Mouse (Mus musculus): ENCODE measurements at regions not wholly inside any gene's neighbourhood (a gene's known extent, or its start where the extent isn't known, plus 50 kb on each side); places are given as distances from the start of the nearest gene placed in this dataset.

- DNase-seq: no peak
Measured at GRCm38 (mm10) chr6:31324717-31325116, 73.8 kb upstream of the Mkln1 start.

- no peak for DNase-seq
Measured at GRCm38 (mm10) chr6:31325621-31326020, 72.9 kb upstream of the Mkln1 start.

GRCm38 (mm10) chr6:31330327-31330726 lies 68.2 kb upstream of the Mkln1 start:
- DNase-seq: peak in 1 of 2 experiments; percentile 36

- DNase-seq: no peak
Measured at GRCm38 (mm10) chr6:31330868-31331267, 67.7 kb upstream of the Mkln1 start.

GRCm38 (mm10) chr6:31332254-31332653 lies 66.3 kb upstream of the Mkln1 start:
- DNase-seq: no peak

GRCm38 (mm10) chr6:31332714-31333113 lies 65.8 kb upstream of the Mkln1 start:
- DNase-seq: no peak

- peak in 1 of 2 experiments; percentile 25 for DNase-seq
Measured at GRCm38 (mm10) chr6:31333228-31333922, 65.2 kb upstream of the Mkln1 start.

GRCm38 (mm10) chr6:31334086-31334485 lies 64.4 kb upstream of the Mkln1 start:
- DNase-seq: no peak

GRCm38 (mm10) chr6:31339122-31339947 lies 59.2 kb upstream of the Mkln1 start:
- no peak for DNase-seq

GRCm38 (mm10) chr6:31339948-31340250 lies 58.6 kb upstream of the Mkln1 start:
- no peak for DNase-seq

- DNase-seq: no peak
Measured at GRCm38 (mm10) chr6:31345366-31346084, 53.0 kb upstream of the Mkln1 start.

GRCm38 (mm10) chr6:31348333-31348732 lies 50.2 kb upstream of the Mkln1 start:
- DNase-seq: no peak

Measured in cerebellum, postnatal 25 days (tissue).